Mouse (Mus musculus) urinary bladder, postnatal 10 days (tissue): ENCODE data around the gene Macf1.
"Not testable (repeated sequence)": the region's sequence is repeated elsewhere in the genome, so short reads cannot be mapped to it uniquely, and the experiment has no call there.

Experiments used
- DNase-seq: peaks from one replicate; pipeline ENCODE4 v3.0.0; 2022; ENCODE audit warnings: low spot score

Macf1 gene

DNA sequence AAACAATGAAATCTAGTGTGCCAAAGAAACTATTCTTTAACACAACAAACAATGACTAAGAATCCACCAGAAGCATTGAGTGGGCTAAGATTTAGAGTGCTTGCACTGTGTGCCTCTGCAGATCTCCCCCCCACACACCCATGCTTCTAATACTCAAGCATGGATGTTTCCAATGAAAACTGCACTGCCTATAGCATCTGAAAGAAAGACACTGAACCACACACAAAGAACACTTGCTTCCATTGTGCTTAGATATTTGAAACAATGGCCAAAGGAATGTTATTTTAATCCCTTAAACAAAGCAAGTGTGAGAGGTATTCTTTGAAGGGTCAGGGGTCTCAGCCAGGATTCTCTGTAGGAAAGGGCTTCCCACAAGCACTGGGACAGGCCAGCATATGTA lies 140.5 kb downstream of the Macf1 start:
- no peak for DNase-seq

DNA sequence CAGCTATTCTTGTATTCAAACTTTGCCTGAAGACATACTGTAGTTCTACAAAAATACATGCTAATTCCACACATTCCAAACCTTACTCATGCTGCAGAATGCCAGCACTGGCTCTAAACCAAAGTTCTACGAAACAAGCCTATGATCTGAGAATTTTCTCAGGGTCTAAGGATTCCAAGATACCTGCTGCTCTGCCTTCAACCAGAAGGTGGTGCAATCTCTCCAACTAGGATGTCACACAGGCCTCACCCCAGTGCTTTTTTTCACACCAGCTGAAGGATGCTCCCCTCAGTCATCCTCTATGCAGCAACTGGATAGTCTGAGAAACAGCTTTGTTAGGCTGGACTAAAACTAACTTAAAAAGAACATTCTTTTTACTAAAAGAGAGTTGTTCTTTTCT lies 148.9 kb downstream of the Macf1 start:
- DNase-seq = no peak

DNA sequence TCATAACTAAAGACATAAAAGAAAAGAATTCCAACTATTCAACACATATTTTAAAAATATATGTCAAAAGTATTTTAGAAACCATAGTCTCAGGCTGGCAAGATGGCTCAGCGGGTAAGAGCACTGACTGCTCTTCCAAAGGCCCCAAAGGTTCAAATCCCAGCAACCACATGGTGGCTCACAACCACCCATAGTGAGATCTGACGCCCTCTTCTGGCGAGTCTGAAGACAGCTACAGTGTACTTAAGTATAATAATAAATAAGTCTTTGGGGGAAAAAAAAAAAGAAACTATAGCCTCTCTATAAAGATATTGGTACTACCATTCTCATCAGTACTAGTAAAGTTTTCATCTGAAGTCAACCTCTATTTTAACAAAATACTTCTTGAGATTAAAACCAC lies 152.2 kb downstream of the Macf1 start:
- no peak for DNase-seq

DNA sequence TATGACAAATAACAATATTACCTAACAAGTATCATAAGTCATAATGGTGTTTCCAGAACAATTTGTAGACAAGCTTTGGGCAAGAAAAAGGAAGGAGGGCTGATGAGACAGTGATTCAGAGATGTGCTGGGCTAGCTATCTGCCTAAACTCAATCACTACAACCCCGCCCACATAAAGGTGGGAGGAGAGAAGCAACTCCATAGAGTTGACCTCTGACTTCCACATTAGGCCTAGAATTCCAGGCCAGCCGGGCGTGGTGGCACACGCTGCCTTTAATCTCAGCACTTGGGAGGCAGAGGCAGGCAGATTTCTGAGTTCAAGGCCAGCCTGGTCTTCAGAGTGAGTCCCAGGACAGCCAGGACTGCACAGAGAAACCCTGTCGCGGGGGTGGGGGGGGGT lies 153.2 kb downstream of the Macf1 start:
- DNase-seq = no peak

DNA sequence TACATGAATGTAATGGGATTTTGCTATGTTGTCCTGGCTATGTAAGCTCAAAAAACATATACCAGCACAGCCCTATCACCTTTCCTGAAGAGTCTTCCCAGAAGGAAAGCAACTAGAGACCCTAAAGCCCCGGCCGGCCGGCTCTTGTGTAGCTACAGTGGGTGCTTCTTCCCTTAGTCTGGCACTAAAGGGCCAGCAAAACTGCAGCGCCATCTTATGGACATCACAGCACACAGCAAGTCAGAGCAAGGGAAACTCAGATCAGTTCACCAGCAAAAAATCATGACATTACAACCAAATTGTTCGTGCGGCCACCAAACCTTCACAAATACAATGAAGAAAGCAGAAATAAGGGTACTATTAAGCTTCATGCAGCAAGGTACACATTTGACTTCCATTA lies 154.9 kb downstream of the Macf1 start:
- no peak for DNase-seq

DNA sequence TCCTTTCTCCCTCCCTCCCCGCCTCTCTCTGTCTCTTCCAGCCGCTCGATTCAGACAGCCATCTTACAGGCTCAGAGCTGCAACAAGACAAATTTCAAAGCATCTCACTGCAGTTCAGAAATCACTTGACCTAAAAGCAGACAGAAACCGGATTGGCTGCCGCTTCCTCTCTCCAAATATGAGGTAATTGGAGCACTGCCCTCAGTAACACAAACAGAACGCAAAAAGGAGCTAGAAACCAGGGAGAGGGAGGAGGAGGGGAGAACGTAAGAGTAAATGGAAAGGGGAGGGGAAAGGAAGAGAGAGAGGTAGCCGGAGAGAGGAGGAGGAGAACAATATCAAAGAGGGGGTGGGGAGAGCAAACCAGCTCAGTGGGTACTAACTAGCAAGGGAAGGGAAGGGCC lies 156.6 kb downstream of the Macf1 start:
- DNase-seq = no peak

DNA sequence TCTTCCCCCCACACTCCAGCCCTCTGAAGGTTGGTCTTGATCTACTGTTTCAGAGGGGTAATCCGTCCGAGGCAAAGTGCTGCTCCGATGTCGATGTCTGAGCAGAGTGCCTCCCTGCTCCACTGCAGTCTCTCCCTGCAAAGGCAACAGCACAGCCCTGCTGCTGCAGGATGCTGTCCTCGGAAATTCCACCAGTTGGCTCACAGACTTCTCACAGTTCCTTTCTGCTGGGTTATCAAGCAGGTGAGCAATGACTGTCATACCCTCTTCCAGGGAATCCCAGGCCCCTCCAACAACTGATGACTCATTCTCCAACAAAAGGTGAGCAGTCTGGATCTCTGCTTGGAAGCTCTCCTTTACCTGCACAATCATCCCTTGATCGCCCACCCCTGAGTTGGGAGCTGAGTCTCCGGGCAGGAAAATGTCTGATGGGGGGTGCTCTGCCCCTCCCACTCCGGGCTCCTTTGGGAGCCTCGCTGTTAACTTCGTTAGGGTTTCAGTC lies 157.3 kb downstream of the Macf1 start:
- DNase-seq = no peak

DNA sequence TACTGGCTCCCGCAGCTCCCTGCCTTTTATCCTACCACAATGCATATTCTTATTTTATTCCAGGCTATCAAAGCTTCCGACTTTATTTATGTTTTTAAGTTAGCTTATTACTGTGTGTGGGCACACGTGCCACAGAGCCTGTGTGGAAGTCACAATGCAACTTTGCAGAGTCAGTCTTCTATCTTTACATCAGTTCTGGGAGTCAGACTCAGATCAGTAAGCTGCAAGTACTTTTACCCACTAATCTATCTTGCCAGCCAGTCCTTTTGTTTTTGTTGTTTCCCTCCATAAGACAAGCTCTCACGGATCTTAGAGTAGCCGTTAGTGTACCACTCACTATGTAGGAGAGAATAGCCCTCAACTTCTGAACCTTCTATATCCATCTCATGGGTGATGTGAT lies 159.4 kb downstream of the Macf1 start:
- no peak for DNase-seq

DNA sequence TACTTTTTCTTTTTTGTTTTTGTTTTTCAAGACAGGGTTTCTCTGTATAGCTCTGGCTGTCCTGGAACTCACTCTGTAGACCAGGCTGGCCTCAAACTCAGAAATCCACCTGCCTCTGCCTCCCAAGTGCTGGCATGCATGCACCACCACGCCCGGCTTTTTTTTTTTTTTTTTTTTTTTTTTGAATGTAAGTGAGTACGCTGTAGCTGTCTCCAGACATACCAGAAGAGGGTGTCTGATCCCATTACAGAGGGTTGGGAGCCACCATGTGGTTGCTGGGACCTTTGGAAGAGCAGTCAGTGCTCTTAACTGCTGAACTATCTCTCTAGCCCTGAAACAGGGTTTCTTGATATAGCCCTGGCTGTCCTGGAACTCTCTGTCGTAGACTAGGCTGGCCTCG lies 164.0 kb downstream of the Macf1 start:
- DNase-seq = not testable (repeated sequence)

DNA sequence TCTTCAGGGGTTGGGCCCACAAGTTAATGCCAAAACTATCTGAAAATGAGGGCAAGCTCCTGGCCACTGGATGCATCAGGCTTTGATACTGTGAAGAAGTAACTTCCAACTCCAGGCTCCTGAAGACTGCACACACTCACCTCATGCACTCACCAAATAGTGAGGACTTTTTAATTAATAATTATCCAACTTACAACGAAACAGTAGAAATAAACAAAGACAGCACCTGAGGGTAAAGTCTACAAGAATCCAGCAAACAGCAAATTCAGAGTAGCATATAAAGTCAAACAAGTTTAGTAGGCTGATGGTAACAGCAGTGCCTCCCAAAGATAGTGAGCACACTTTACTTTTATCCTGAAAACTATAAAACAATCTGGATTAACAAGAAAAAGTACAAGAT lies 168.5 kb downstream of the Macf1 start:
- no peak for DNase-seq

DNA sequence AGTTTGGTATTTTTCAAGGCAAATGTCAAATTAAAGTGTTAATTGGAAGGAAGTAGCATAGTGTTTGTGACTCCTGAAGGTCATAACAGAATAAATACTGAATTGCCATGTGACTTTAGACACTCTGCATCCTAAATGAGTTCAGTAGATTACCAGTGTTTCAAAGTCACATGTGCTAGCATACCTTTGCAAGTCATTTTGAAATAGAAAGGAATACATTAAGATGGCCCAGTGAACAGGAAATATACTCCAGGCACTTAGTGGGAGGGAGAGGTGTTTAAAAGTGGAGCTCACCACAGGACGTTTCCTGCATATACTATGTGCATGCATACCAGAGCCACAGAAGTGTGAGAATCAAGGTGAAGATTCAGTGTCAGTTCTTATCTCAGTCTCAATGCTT lies 174.0 kb downstream of the Macf1 start:
- DNase-seq = no peak

DNA sequence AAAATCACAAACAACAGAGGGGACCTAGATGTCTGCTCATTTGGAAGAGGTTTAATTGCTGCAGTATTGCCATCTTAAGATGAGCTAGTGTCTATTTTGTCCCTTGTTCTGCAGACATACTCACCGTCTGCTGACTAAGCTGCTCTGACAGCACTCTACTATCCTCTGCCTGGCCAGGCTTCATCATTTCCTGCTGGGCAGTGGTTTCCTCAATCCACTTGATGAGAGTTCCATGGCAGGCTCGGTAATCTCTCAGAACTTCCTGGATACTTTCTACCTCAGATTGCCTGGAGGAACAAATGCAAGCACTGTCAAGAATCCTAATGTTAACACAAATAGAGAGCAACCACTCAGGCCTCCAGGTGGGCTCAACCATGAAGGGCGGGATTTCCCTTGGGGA lies 195.1 kb downstream of the Macf1 start:
- DNase-seq = no peak

DNA sequence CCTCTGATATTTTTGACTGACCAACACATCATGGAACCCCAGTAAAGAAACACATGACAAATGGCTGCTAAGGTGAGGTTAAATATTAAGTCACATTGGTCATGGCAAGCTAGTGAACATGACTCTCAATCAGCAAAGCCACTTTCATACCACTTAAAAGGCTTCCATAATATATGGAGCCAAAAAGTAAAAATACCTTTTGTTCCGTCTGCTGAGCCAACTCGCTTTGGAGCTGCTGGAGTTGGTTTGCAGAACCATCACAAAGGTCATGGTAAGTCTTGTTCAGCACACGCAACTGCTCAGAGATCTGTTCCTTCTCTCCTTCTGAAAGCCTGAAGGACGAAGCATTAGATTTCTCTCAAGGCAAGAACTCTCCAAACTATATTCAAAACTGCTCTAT lies 204.2 kb downstream of the Macf1 start:
- no peak for DNase-seq

DNA sequence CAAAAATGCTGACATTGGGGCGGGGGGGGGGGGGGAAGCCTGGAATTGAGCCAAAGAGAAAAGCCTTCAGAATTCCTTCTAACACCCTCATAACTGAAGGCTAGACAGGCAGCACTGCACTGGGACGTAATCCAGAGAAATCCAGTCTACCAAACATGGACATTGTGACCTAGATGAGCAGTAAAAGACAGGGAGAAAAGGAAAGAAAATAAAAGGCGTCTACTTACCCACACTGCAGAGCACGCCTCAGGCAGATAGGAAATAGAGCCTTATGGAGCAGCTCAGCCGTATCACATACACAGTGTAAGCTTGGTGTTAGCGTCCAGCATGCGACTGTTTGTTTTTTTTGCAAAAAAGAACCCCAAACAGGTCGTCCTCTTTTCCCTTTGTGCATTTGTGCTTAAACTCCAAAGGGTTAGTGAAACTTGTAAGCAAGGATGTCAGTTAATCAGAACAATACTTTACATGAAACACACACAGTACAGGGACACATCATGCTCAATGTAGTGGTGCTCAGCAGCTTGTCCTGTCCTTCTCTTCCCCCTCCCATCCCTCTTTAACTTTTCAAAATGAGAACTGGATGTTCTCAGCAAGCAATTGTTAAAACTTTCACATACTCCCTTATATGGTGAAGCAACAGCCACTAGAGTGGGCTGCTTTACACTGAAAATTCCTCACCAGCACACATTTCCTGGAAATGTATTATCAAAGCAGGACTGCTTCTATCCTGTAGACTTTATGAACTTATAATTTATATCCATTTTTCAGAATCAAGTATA lies 205.3 kb downstream of the Macf1 start:
- no peak for DNase-seq

DNA sequence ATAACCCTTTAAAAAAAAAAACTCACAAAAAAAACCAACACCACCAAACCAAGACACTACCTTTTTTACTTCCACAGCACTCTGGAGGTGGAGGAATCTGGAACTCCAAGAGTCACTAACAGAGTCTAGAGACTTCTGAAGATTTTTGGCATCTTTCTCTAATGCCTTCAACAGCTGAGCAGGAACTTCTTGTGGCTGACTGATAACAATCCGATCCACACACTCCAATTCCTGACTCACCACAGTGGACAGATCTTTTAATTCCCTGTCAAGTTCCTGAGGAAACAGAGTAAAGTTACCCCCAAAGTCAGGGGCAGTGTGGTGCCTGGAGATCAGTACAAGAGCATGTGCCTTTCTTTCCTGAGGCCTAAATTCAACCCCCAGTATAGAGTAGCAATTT lies 218.4 kb downstream of the Macf1 start:
- DNase-seq = no peak

DNA sequence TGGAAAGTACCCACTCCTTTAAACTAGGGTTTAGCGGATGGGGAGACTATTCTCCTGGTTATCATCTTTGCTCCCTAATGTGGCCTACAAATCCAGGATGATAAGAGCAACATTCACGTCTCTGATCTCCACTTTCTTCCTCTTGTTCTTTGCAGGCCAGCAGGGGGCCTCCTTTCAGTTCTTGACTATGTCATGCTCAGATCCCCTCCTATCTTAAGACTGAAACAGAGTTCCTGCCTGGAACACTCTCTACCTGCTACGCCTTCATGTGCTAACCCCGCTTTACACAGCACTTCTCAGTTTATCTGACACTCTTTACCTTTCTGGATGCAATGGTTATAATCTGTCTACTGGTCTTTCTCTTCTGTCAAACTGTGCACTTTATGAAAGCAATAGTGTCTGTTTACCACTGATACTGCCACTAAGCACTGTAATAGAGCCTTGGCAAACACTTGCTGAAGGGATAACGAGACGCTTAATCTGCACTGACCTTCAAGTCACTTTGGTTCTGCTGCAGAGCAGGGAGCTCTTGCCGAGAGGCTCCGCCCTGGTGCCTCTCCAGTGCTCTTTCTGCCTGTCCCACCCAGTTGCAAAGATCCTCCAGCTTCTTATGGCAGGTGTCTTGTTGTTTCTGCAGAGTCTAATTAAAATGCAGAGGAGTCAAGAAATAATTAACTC lies 223.4 kb downstream of the Macf1 start:
- DNase-seq = no peak

DNA sequence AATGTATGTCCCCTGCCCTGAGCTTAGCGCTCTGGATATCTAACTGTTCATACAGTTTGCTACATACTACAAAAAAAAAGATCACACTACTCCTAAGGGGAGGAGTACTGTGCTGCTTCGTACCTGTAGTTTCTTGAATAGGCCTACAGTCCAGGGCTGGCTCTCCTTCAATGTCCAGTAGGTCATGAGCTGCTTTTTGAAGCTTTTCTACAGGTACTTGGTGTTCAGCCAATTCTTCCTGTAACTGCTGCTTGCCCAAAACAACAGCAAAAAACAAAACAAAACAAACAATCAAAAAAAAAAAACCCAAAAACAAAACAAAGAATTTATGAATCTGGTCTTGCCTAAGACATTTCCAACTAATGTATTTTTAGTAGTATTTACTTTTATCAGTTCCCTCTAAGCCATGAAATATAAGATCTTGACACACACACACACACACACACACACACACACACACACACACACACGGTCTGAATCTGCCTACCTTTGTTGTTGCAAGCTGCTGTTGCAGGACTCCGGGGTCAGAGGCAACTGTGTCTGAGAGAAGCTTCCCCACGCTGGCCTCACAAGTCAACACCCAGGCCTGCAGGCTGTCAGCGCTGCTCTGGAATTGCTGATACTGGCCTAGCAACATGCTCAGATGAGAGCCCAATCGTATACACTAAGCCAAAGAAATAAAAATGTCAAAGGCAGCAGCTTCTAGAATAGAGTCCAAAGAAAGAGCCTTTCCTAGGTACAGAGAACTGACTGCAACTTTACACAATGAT lies 229.1 kb downstream of the Macf1 start:
- DNase-seq = no peak

DNA sequence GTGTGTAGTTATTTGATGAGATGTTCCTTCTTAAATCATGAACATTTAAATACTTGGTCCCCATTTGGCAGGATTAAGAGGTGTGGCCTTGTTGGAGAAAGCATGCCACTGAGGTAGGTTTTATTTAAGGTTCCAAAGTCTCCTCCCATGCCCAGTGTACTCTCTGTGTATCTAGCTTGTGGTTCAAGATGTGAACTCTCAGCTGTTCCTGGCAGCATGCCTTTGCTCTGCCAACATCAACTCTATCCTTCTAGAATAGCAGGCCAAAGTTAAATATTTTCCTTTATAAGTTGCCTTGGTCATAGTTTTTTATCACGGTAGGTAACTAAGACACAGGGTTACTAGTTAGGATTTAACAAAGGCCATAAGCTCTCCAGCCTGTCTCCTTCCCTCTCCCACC lies 230.4 kb downstream of the Macf1 start:
- no peak for DNase-seq

DNA sequence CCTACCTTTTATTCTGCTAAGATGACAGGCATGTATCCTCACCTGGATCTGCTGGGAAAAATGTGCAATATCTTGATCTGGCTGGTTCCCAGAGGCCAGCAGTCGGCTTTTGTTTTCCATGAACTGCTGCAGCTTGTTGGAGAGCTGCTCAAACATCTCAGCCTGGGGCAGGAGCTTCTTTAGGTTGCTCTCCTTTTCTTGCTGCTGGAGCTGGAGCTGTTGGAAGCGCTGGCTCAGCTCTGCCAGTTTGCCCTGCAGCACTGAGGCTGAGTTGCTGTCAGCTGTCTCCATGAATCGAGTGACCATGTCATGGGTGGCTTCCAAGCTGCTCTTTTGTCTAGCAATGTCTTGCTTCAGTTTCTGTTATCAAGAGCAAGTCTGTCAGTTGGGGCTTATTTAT lies 232.2 kb downstream of the Macf1 start:
- no peak for DNase-seq

DNA sequence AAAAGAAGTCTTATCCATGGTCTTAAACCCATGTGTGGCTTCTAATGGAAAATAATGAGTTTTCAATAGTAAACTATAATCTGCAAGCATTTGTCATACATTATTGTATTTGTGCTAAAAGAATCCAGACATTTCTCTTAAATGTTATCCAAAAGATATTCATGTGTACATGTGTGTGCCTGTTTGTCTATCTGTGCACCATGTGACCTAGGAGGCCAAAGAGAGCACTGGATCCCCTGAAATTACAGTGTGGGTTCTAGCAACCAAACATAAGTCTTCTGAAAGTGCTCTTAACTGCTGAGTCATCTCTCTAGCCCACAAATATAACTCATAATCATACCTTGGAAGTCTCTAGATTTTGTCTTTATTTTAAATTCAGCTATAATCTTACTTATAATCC lies 234.9 kb downstream of the Macf1 start:
- DNase-seq = no peak

DNA sequence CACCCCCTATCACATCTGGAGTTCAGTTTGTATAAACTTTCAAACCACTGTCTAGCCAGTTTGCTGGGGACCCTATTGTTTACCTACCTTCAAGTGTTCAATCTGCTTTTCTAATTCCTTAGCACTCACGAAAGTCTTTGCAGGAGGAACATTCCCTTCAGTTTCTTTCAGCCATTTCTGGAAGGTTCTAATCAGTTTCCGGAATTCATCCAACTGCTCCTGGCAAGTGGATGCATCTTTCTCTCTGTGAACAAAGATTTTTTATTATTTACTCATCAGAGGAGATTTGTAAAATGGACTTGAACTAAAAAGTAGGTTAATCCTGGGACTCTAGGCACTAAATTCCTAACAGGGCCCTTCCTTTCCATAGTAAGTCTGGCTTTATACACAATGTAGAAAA lies 236.1 kb downstream of the Macf1 start:
- DNase-seq = no peak

DNA sequence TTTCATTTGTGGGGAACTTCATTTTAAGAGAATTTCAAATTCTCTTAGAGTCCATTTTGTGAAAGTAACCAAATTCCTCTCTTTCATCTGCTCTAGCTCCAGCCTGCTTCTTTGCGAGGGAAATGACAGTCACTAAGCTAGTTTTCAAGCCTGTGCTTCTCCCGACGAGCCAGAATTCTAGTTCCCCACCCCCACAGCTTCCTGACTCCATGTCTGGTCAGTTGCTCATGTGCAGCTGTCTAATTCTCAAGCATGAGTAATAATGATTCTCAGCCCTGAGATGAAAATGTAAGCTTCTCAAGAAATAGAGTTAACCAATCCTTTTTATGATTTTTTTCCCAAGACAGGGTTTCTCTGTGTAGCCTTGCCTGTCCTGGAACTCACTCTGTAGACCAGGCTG lies 236.9 kb downstream of the Macf1 start:
- DNase-seq = no peak

DNA sequence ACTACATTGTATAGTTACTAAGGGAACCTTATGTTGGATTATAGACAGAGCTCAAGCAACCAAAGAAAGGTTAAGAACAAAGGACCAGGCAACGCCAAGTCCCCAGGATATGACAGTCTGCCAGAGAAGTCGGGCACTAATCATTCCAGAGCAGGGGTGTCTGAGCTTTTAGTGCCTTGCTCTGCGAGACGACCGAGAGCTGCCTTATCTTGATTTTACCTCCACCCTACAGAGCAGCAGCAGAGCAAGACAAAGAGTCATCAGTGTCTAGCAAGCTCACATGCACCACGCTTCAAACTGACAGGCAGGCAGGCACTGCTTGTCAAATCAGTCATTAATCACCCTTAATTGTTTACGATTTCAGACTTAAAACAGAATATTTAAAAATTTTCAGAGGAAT lies 237.4 kb downstream of the Macf1 start:
- DNase-seq = no peak
